Mouse (Mus musculus) right cerebral cortex, adult 2 months (tissue): ENCODE results near the gene 2700081O15Rik.
A peak's percentile ranks its signal among the peaks of the same experiment; 100 is the strongest.
"Not testable (repeated sequence)": the region's sequence is repeated elsewhere in the genome, so short reads cannot be mapped to it uniquely, and the experiment has no call there.

Experiments used
- DNase-seq, 2 experiments: peaks; one replicate each; pipeline ENCODE4 v3.0.0; 2021 to 2022; ENCODE audit warnings: low spot score in 2 of 2

2700081O15Rik gene

GRCm38 (mm10) chr19:7416834-7417735 is at the start of gene 2700081O15Rik:
2700081O15Rik (plus strand) TSS chr19:7417625.
- peak; percentile 65 to 70 for DNase-seq

DNA sequence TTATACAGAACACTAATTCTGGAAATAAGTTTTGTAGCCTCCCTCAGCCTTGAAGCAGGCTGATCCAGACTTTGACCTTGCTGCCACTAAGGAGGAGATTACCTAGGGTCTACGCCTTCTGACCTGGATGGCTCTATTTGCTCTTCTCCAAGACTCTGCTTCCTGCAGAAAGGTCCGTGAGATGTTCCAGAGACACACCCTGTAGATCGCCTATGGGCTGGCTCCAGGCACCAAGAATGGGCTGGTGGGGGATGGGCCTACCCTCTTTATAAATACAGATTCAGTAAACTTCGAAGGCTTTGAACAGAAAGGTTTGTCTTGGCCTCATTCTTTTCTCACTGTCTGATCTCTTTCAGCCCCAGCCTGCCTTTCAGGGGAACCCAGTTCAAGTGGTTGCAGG is 48.0 kb upstream of the 2700081O15Rik start:
- DNase-seq: not testable (repeated sequence)

DNA sequence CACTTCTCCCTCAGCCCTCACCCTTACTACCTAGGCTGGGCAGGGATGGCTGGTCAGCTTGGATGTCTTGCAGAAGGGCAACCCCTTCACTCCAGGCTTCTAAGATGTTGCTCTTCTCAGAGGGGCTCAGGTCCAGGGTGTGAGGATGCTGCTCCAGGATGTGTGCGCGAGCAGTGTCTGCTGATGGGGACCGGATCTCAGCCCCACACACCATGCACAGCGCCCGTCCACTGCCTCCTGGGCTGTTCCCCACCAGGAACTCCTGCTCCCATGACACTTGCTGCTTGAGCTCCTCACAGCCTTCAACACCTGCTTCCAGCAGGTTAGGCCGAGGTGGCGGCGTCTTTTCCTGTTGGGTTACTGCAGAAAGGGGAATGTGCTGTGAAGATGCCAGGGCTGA is 42.9 kb upstream of the 2700081O15Rik start:
- DNase-seq: peak in 1 of 2 experiments; percentile 13

GRCm38 (mm10) chr19:7377639-7378038 is 39.8 kb upstream of the 2700081O15Rik start:
- DNase-seq: no peak

GRCm38 (mm10) chr19:7381906-7382247 is 35.5 kb upstream of the 2700081O15Rik start:
- DNase-seq: peak in 1 of 2 experiments; percentile 37

GRCm38 (mm10) chr19:7382248-7382902 is 35.0 kb upstream of the 2700081O15Rik start:
- peak; percentile 37 to 59 for DNase-seq

- DNase-seq: peak; percentile 98 to 99
Measured at GRCm38 (mm10) chr19:7382903-7383865, 34.2 kb upstream of the 2700081O15Rik start, which contains the start of gene Spindoc. Spindoc (minus strand) TSS chr19:7382994.

DNA sequence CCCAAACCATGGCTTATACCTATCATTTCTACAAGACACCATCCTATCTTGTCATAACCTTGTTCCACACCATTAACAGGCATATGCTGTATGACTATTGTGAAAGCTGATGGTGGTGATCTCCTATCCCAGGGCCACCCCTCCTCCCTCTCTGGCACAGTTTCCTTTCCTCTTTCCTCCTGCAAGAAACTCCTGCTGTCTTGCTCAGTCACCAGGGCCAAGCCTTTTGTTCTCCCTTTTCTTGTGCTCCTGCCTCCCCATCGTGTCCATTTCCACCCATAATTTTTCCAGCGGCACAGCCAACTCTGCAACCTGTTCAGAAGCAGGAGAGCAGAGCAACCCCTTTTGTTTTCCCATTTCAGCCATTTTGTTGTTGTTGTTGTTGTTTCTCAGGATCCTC is 31.4 kb upstream of the 2700081O15Rik start:
- DNase-seq: no peak

GRCm38 (mm10) chr19:7388488-7388887 is 28.9 kb upstream of the 2700081O15Rik start:
- no peak for DNase-seq

GRCm38 (mm10) chr19:7396867-7397826 is 20.3 kb upstream of the 2700081O15Rik start:
- not testable (repeated sequence) for DNase-seq

- DNase-seq: not testable (repeated sequence)
Measured at GRCm38 (mm10) chr19:7398898-7399297, 18.5 kb upstream of the 2700081O15Rik start.

- DNase-seq: no peak
Measured at GRCm38 (mm10) chr19:7400635-7401034, 16.8 kb upstream of the 2700081O15Rik start.

GRCm38 (mm10) chr19:7404623-7405229 is 12.7 kb upstream of the 2700081O15Rik start:
- no peak for DNase-seq

GRCm38 (mm10) chr19:7412361-7412760 is 5.1 kb upstream of the 2700081O15Rik start:
- no peak for DNase-seq

DNA sequence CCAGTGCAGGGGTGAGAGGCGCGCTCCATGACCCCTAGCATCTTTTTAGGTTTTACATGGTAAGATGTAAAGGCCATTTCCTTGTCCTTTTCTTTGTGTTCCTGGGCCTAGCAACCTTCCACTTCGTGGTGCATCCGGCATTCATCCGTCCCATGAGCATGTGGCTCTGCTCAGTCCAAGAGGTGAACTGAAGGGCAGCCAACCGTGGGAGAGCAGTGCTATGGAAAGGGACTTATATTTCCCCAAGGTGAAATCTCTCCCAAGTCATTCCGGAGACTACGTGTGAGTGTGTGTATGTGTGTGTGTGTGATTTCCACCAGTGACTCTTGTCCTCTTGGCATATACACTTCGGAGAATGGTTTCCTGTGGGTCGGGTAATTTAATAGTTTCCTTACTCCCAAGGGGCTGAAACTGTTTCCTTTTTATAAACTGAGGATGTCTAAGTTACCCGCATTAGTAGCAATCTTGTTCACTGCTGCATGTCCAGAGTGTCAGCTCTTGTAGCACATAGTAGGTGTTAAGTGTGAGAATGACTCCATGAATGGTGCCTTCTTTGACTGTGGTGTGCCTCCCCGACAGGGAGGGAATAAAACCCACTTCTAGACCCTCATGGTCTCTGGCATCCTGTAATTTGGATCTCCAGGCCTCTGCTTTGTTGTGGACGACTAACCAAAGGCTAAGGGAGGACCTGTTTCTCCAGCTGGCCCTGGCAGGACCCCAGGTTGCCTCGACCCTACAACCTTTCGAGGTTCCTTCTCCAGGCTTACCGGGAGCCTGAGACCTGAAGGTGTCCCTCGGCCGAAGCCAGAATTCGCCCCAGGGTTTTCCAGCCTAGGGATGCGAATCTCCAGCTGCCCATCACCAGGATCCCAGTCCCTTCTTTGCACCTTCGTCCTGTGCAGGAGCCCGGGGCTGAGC is 1.2 kb upstream of the 2700081O15Rik start:
- no peak for DNase-seq

GRCm38 (mm10) chr19:7417911-7418849 is 755 bp downstream of the 2700081O15Rik start:
- peak; percentile 65 to 71 for DNase-seq

GRCm38 (mm10) chr19:7419134-7419533 is 1.7 kb downstream of the 2700081O15Rik start:
- no peak for DNase-seq

GRCm38 (mm10) chr19:7420108-7420507 is 2.7 kb downstream of the 2700081O15Rik start:
- DNase-seq: no peak
